Mouse (Mus musculus) kidney, adult 2 months (tissue): ENCODE results near the gene Eya2.

Experiments used
- CTCF ChIP-seq: fragments of 200-500 bp; conservative IDR thresholded peaks from 2 replicates; pipeline ENCODE4 v1.5.1; 2011; ENCODE audit warnings: low read depth, mild to moderate bottlenecking, control low read depth, low read length, moderate library complexity, mixed read lengths; ENCODE audit not compliant: insufficient read depth, insufficient read length
- POLR2A ChIP-seq: fragments of 200-500 bp; IDR thresholded peaks from one replicate; pipeline ENCODE4 v1.6.1; 2011; ENCODE audit warnings: low read depth, low read length, control low read depth

- no peak for TF ChIP-seq POLR2A
- TF ChIP-seq CTCF = no peak
Measured at GRCm38 (mm10) chr2:165656956-165657355, 62.1 kb downstream of the Eya2 start.
